Mouse (Mus musculus): ENCODE data around the gene Mxi1.
A peak's percentile ranks its signal among the peaks of the same experiment; 100 is the strongest.

Gene Mxi1

DNA sequence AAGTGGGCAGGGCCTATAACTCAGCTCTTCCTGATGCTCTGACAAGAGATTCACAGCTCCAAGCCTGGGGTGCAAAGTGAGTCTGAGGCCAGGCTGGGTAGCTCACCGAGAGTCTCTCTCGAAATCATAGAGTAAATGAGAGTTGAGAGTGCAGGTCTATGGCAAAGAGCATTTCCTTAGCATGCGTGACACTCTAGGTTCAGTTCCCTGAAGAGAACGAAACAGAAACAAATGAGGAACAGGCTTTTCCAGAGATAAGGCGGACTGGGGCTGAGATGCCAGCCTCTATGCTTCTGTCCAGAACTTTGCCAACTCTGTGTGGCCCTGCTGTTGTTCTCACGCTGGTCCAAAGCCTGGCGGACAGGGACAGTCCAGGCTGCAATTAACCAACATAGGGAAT lies 6.9 kb upstream of the Mxi1 start:
- DNase-seq: no peak

DNA sequence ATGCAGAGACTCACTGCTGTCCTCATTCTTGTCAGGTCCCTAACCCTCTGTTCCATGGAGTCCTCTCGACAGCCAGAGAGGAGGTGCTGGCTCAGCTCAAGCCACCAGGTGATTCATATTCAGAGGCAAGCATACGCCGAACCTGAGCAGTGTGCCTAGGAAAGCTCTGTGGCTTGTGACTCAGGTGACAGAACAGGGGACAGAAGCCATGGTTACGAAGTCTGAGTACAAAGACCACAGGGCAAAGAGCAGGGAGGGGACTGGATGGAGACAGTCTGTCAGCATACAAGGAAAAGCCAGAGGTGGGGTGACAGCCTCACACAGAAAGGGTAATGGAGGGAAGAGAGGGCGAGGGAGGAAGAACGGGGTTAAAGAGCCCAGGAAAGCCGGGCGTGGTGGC lies 4.7 kb upstream of the Mxi1 start:
- no peak for DNase-seq

DNA sequence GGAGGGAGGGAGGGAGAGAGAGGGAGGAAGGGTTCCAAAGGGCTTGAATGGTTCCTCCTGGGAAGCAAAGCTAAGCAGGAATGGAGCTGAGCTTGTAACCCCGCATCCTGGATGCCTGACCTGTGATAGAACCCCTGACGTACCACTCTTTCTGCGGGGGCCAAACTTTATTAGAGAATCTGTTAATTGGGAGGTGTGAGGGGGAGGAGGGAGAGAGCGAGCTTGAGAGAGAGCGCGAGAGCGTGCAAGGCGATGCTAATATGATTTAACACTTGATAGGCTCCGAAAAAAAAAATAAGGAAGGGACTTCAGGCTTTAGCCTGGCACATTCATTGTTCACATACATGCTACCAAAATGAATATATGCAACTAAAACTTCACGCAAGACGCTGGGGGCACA lies 3.6 kb upstream of the Mxi1 start:
- DNase-seq: no peak

- no peak for DNase-seq
Measured at GRCm38 (mm10) chr19:53307219-53307618, 3.1 kb upstream of the Mxi1 start.

- no peak for DNase-seq
Measured at GRCm38 (mm10) chr19:53309631-53310030, 687 bp upstream of the Mxi1 start.

- DNase-seq: peak; percentile 31
Measured at GRCm38 (mm10) chr19:53310771-53311523, 629 bp downstream of the Mxi1 start.

DNA sequence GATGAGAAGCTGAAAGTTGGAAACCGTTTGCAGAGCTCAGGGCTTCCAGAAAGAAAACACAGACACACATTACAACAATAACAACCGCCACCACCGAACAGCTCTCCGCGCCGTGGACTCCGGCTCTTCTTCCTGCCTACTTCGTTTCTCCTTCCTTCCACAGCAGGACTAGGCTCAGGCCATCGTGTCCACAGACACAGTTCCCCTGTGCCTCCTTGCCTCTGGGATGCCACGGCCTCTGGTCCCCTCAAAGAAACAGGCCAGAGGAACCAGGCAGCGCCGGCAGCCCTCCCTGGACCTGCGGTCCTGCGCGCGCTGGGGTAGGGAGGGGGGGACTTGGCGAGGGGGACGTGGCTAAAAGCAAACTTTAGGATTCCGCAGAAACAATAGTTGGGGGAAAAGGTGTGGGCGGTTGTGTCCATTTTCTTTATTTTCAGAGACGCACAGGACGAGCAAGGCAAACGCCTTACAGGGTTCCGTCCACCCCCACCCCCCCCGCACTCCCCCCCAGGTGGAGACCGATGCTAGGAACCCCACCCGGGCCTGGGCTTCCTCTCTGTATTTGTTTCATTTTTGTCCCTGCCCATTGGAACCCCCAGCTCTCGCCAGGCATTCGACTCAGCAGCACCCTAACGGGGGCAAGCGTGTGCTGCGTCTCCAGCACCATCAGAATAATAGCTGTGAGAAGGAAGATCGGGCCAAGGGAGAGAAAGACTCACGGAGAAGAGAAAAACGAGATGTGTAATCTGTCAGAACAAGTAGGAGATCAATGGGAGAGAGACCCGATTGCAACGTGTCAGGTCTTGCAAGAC lies 1.4 kb downstream of the Mxi1 start:
- DNase-seq: peak; percentile 23

GRCm38 (mm10) chr19:53312336-53312871 lies 2.1 kb downstream of the Mxi1 start:
- peak; percentile 50 for DNase-seq

DNA sequence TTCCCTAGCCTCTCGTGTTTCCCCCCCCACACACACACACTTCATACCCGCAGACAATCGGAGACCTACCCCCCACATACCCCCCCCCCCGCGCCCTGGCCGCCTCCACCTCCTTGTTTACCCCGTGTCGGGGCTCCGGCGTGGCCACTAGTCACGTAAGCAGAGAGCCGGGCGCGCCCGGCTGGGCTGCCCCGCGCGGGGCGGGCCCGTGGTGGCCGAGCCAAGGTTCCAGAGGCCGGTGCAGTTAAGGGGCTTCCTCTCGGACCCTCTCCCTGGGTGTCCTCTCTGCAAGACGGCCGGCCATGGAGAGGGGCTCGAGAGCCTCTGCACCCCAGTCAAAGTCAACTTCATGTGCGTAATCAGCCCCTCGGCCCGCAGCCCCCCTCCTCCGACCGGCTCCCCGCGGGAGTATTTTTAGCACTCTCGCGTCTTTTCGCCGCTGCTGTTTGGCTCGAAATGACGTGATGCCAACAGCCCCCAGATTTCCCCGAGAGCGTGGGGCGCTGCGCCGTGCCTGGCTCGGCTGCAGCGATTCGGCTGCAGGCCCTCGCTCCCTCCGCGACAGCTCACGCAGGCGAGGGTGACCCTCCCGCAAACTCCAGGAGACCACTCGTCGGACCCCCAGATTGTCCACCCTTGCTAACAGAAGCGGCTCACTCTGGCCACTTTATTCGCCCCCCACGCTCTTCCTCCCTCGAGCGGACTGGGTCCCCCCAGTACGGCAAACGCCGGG lies 2.8 kb downstream of the Mxi1 start:
- DNase-seq: peak; percentile 77

DNA sequence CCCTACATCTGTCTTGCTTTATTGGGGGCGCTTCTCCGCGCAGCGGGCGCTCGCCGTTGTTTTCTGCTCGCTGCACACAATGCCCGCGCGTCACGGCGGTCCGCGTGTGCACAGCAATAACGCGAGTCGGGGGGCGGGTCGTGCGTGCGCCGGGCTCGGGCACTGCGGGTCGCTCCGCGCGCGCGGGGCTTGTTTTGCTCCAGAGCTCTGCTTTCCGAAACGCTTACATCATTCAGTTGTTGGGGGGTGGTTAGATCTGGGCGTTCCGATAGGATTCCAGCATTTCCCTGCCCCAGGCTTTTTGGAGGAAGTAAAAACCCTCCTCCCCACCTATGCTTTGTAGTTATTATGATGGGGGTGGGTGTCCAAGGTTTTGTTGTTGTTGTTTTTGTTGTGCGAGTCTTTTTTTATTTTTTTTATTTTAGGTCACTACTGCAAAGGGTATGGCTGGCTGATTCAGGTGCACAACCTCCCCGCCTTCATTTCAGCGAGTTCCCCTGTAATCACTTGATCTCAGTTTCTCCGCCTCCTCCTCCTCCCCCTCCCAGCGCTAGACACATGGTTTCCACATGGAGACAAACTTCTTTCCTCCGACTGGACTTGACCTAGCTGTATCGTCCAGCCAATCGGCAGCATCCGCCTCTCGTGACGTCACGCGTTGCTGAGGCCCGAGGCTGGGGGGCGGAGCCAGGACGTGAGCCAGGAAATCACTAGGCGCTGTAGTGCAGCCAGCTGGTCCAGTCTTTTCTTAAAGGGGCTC lies 3.5 kb downstream of the Mxi1 start:
- peak; percentile 99 for DNase-seq

GRCm38 (mm10) chr19:53314530-53315208 lies 4.4 kb downstream of the Mxi1 start:
- no peak for DNase-seq

- no peak for DNase-seq
Measured at GRCm38 (mm10) chr19:53315209-53315654, 4.9 kb downstream of the Mxi1 start.

DNA sequence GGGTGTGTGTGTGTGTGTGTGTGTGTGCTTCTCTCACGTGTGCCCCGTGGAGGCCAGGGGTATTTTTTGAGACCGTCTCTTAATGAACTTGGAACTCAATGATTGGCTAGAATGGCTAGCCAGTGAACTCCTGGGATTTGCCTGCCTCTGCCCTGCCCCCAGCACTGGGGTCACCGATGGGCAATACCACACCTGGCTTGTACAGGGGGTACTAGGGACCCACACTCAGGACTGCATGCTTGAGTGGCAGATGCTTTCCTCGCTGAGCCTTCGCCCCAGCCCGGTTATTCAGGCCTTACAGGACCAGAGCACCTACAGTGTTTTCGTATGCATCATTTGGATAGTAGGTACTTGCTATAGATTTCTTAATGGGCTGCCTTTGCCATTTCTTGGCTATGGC lies 5.8 kb downstream of the Mxi1 start:
- no peak for DNase-seq

DNA sequence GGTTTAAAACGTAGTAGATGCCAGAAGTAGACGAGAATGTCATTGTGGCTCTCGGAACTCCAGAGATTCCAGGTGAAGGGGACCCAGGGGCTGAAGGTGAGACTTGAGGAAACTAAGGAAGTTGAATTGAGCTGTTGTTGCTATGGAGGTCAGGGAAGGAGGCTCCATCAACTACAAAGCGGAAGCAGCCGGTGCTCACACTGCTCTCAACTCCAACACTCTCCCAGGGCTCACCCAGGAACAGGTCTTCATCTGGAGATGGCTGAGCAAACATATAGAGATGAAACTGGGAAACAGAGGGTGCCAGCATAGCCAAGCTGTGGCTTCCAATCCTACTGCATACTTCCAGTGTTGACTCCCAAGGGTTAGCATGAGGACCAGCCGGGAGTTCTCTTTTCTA lies 6.6 kb downstream of the Mxi1 start:
- no peak for DNase-seq

DNA sequence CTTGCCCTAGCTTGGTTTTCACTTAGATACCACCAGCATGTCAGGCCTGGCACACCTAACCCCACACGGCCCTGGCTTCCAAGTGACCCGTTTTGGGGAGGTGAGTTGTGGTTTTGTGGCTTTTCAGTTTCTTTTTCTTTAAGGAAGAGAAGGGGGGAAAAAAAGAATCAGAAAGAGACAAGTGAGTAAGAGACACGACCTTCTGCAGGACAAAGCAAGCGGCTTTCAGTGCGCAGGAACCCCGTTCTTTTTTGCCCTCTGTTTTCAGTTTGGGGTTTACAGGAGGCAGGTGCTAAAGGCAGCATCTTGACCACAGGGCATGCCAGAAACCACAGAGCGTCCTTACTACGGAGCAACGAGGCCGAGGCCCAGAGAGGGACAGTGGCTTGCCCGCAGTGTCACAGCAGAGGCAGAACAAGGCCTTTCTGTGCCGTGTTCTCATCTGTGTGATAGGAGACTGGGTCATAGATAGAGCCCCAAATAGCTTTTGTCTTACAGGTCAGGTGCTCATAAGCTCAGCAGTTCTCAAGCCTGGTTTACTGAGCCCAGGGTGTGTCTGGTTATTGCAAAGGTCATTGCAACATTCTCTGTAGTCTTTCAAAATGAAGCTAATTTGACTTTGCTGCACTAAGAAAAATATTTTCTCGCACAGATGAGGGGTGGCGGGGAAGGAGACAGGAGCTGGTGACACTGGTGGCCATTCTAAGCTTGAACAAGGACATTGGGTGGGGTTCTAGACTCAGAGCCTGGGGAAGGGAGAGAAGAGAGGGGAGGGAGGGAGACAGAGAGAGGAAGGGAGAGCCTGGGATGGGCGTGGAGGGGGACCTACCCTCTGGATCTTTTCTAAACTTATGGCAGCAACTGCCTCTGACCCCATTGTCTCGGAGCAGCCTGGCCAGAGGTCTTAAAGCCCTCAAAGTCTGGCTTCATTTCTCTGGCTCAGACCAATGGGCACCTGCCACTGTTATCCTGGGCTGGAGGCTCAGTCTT lies 8.1 kb downstream of the Mxi1 start:
- DNase-seq: no peak

DNA sequence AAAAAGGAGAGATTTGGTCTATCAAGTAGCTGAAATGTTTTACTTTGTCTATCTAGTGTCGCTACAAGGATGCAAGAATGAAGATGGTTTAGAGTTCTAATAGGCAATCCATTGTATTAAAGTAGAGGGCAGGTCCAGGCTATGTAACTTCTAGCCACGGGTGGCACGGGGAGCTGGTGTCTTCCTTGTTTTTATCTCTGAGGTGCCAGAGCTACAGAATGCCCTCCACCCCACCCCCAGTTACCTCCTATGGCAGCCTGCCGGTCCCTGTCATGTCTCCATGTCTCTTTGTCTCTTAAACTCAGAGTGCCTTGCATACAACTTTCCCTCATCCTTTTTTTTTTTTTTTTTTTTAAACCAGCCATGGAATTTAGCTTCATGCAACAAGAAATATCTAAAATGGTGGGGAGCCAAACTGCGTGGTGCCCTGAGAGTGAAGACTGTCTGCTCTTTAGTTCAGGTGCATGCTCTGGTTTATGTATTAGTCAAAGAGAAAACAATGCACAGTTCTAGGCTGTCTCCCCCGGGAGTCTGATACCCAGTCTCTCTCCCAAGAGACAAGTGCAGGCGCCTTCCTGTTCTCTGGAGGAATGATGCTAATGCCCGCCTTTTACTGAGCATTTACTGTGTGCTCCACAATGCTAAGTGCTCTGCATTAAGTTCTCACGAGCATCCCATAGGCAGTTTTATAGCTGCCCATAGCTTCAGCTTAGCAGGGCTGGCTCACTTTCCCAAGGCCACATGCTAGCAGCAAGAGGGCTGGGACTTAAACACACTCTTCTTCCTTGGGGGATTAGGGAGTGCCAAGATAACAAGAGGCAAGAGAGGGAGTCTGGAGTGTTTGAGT lies 10.2 kb downstream of the Mxi1 start:
- DNase-seq: no peak

- no peak for DNase-seq
Measured at GRCm38 (mm10) chr19:53321273-53321672, 11.0 kb downstream of the Mxi1 start.

- DNase-seq: no peak
Measured at GRCm38 (mm10) chr19:53322438-53323048, 12.2 kb downstream of the Mxi1 start.

DNA sequence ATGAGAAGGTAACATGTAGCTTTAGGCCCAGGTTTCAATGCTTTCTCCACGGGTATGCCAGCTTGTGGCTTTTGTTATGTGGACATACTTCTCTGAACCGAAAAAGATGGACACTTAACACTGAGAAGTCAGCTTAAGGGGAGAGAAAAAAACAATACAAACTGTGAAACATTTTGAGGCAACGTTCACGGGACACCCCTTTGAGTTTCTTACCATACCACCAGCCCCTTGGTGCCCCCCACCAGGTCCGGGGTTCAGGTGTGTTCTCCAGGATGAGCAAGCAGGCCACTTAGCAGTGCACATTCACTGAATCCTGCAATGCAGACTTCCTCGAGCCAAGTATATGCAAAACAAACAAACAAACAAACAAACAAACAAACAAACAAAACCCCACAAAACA lies 14.5 kb downstream of the Mxi1 start:
- no peak for DNase-seq

Measured in right cerebral cortex, postnatal 4 days (tissue).